Mouse (Mus musculus): ENCODE measurements around the gene Hexdc.

Gene Hexdc

GRCm38 (mm10) chr11:121204161-121205006 is at the start of gene Hexdc, which contains the start of gene Ogfod3:
TSS of gene Hexdc (plus strand) at chr11:121204433.
TSS of gene Ogfod3 (minus strand) at chr11:121204711.
- DNase-seq, result peak; percentile 98

- peak; percentile 6 for DNase-seq
Measured at GRCm38 (mm10) chr11:121156411-121156891, 47.8 kb upstream of the Hexdc start.

DNA sequence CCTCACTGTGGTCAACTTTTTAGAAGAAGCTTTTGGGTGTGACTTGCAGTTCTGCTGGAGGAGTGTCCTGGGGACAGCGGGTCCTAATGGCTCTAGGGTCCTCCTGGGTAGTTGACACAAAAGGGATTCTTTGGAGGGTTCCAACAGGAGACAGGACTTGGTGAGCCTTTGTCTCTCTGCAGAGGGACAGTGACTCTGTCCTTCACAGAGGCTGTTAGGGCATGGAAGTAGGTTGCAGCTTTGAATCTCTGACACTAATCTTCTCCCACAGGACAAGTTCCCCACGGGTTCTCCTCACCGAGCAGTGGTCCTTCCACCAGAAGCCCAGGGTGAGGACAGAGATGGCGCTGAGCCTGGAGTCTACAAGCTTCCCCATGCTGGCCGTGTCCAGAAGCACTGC is 44.3 kb upstream of the Hexdc start, which contains the start of gene Uts2r:
Gene Uts2r (plus strand): TSS at position 301 of the 400 bp plus-strand sequence.
- DNase-seq, result no peak

GRCm38 (mm10) chr11:121160636-121161346 is 43.4 kb upstream of the Hexdc start:
- no peak for DNase-seq

DNA sequence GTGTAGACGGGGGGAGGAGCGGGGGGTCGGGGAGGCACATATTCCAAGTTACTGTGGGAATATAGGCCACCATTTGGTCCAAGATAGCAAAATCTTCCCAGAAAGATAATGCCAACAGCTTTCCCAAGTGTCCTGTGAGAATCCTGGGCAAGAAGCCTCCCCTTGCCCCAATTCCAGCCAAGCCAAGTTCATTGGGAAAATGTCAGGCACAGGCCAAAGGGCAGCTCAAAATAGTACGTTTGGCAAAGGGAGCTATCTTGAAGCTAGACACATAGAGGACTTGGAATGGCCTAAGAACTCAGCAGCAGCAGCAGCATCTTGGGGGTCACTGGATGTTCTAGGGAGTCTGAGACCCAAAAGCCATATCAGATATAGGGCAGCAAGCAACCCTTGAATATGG is 40.5 kb upstream of the Hexdc start:
- DNase-seq, result peak; percentile 7

DNA sequence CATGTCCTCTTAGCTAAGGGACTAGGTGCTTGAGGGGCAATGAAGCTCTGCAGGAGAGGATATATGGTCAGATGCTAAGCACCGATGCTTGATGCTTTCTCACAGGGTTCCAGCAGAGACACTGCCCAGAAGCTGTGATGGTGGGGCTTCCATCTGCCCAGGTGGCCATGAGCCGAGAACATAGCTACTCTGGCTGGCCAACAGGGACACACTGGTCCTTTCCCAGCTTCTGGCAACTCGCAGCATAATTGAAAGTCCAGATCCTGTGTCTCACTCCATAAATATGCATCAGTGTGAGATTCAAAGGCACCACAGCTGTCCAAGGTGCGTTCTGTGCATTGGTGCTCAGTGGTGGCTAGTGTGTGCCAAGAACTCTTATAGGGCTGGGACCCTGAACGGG is 31.0 kb upstream of the Hexdc start:
- no peak for DNase-seq

GRCm38 (mm10) chr11:121174234-121174633 is 30.0 kb upstream of the Hexdc start:
- no peak for DNase-seq

DNA sequence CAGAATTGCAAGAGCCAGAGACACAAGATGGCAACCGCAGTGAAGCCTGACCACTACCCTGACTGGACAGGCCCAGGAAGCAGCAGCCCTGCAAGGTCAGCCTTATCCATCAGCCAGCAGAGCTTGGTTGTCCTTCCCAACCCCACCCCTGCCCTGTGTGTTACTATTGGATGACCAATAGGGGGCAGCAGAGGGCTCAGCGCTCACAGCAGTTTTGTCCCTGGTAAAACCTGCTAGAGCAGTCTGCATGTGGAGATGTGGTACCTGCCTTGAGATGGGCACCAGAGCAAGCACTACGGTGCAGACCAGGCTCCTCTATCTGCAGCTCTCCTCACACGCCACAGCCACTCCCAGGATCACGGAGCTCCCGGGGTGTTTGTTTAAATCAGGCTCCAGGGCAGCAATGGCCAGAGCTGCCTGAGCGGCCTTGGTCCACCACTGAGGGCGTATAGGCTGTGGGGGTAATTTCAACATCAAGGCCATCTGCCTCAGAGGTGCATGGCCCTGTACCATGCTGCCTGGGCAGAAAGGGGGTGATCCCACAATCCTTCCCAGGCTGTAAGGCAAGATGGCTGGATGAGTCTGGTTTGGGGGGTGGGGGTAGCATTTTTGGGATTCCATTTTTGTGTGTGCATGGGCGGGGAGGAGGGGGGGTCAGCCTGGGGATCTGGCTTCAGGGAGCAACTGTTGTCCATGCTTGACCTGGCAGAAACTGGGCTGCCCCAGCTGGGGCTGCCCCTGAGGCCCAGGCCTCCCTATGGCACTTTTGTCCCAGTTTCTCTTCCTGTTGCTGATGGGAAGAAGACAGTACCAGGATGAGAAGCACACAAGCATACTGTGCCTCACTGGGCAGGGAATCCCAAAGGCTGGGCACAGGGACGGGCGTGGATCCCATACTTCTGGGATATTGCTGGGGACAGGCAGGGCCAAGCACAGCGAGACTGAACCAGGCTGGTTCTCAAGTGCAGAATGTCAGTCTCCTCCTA is 27.7 kb upstream of the Hexdc start:
- DNase-seq, result peak; percentile 39

DNA sequence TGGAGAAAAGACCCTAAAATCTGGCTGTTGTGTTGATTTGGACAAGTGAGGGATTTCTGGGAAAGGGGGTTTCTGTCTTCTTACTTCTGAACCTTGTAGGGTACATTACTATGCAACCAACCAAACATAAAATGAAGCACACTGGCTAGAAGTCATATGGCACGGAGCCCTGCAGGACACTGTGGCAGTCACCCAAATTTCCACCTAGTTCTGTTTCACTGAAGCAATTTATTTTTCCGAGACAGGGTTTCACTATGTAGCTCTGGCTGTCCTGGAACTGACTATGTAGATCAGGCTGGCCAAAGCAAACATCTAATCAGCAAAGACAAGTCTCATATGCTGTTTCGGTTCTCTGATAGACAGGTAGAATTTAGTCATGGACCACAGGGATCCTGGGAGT is 14.6 kb upstream of the Hexdc start:
- no peak for DNase-seq

DNA sequence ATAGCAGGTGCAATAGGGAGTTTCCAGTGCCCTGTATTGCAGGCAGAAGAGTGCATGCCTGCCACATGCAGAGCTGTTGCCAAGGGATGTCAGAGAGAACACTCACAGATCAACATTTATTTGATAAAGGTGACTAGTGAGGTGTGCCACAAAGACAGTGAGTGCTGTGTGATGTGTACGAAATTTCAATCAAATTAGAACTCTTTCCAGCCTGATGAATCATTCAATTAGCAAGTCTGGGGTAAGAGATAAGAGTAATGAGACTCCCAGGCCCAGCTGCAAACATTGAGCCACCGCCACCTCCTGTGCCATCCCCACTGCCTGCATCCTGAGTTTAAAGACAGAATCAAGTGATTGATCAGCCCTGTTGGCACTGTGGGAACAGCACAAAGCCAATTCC is 11.5 kb upstream of the Hexdc start:
- DNase-seq, result no peak

- no peak for DNase-seq
Measured at GRCm38 (mm10) chr11:121193415-121193814, 10.8 kb upstream of the Hexdc start.

DNA sequence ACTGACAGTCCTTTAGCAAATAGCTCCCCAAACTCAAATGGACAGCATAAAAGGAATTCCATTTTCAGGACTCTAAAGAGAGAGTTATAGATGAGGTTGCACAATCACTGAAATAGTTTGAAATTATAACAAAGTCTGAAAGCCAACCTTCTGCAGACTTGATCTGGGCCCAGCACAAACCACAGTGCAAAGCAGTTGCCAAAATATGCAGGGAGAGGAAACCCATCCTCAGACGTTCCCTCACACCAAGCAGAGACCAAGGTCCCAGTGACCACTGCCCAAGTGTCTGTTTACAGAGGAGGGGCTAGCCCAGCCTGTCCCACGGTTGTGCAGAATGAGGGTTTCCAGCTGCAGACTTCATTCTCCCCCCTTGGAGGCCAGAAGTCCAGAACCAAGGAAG is 5.6 kb upstream of the Hexdc start:
- no peak for DNase-seq

- no peak for DNase-seq
Measured at GRCm38 (mm10) chr11:121199851-121200250, 4.4 kb upstream of the Hexdc start.

- DNase-seq, result no peak
Measured at GRCm38 (mm10) chr11:121200781-121201180, 3.5 kb upstream of the Hexdc start.

GRCm38 (mm10) chr11:121201436-121202198 is 2.6 kb upstream of the Hexdc start:
- peak; percentile 47 for DNase-seq

DNA sequence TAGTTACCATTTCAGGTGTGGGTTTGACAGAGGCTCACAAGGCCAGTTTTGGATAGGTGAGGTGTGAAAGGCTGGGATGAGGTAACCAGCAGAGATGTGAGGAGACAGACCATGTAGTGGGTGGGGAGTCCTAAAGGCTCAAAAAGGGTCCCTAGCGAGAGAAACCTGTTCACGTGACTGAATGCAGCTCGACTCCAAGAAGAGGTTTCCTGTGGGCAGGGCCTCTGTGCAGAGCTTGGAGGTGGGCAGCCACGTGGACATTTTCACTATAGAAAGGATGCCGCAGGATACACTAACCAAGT is 423 bp upstream of the Hexdc start:
- no peak for DNase-seq

GRCm38 (mm10) chr11:121216831-121217230 is 12.6 kb downstream of the Hexdc start:
- DNase-seq, result no peak

DNA sequence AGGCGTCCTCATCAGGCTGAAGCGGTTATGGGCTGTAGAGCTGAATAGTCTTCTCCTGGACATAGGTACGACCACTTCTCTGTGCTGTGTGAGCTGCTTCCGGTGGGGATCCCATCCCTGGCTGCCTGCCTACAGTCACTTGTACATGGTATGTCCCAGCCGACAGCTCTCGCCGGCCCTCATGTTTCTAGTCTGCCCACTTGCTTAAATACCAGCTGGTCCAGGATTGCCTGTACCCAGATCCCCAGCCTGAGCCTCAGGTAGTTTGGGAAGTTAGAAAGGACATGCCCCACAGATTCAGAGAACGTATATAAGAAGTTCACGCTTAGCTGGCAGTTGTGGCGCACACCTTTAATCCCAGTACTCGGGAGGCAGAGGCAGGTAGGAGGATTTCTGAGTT is 15.5 kb downstream of the Hexdc start:
- no peak for DNase-seq

GRCm38 (mm10) chr11:121220771-121221170 is 16.5 kb downstream of the Hexdc start:
- DNase-seq, result no peak

- DNase-seq, result no peak
Measured at GRCm38 (mm10) chr11:121221321-121222010, 17.2 kb downstream of the Hexdc start.

Data from lung, postnatal 36 days (tissue).